Mouse (Mus musculus) embryo, embryonic 11.5 days (tissue): ENCODE data around the gene Vmn1r128.
"Not testable (repeated sequence)": the region's sequence is repeated elsewhere in the genome, so short reads cannot be mapped to it uniquely, and the experiment has no call there.

ENCODE experiments used
- DNase-seq: peaks from one replicate; pipeline ENCODE4 v3.0.0-alpha.2; 2012; ENCODE audit warnings: low read depth, low spot score

The Vmn1r128 gene

GRCm38 (mm10) chr7:21349073-21349472 lies at the start of gene Vmn1r128:
TSS of gene Vmn1r128 (plus strand) at chr7:21349373.
- not testable (repeated sequence) for DNase-seq

- not testable (repeated sequence) for DNase-seq
Measured at GRCm38 (mm10) chr7:21301367-21301766, 47.8 kb upstream of the Vmn1r128 start, which contains the start of gene Vmn1r126. TSS of gene Vmn1r126 (minus strand) at chr7:21301467.

- not testable (repeated sequence) for DNase-seq
Measured at GRCm38 (mm10) chr7:21319761-21320160, 29.4 kb upstream of the Vmn1r128 start, which contains the start of gene Vmn1r127. TSS of gene Vmn1r127 (minus strand) at chr7:21319861.

GRCm38 (mm10) chr7:21361191-21361590 lies 12.0 kb downstream of the Vmn1r128 start, which contains the start of gene Vmn1r129:
TSS of gene Vmn1r129 (minus strand) at chr7:21361291.
- not testable (repeated sequence) for DNase-seq
